Mouse (Mus musculus): ENCODE data around the gene Nrxn3. TPM values are rescaled to one million over a fixed set of nuclear protein-coding genes. Genes with fewer than 3 reads are reported as not detected.

Gene Nrxn3
- total RNA-seq, 1 experiment from 2014 or later = 0.18 TPM

DNA sequence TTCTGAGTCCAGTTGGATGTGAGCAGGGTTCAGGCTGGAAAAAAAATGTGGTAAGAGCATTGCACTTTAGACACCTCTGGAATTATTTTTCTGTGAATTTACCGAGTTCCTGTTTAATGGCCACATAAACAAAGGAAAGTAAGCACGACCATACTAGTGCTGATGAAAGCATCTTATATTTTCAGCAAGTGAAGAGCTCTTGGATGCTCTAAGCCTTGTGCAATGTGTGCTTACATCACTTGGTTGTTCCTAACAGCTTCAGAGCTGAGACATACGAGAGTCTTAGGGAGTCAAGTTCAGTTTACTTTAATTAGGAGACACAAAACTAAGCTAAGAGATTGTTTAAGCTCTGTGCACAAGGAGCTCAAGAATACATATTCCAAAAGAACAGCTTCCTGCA is 1231.0 kb downstream of the Nrxn3 start:
- no peak for DNase-seq

GRCm38 (mm10) chr12:89954441-89955070 is 1231.9 kb downstream of the Nrxn3 start:
- DNase-seq = no peak

- no peak for DNase-seq
These were observed 1240.4 kb downstream of the Nrxn3 start for GRCm38 (mm10) chr12:89963073-89963472.

- DNase-seq = no peak
These were observed 1254.0 kb downstream of the Nrxn3 start for GRCm38 (mm10) chr12:89976648-89977047.

DNA sequence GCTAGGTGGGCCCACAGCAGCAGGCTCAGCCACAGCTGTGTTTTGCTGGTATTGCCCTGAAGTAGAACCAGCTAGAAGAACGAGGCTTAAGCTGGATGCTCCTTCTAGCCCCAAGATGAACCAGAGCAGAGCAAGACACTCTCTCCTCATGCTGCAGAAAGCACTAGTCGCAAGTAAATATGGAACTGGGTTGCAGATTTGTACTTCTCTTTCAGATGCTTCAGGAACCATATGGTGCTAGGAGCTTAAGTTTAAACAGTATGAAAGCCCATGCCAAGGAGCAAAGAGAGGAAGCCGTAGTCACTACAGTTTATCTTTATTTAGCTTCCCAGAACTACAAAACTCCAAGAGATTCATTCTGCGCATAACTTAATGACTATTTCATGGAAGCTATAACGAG is 1254.8 kb downstream of the Nrxn3 start:
- no peak for DNase-seq

DNA sequence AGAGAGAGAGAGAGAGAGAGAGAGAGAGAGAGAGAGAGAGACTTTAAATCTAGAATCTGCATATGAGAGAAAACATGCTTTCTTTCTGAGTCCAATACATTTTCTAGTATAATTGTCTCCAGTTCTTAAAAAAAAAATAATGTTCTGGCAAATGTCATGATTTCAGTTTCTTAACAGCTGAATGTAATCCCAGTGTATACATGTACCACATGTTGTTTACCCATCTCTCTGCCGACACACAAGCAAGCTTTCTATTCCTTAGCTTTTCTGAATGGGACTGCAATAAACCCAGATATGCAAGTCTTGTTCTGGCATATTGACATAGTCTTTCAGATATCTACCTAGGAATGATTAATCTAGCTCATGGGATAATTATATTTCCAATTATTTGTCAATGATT is 1256.5 kb downstream of the Nrxn3 start:
- DNase-seq = no peak

GRCm38 (mm10) chr12:89982445-89982844 is 1259.8 kb downstream of the Nrxn3 start:
- no peak for DNase-seq

DNA sequence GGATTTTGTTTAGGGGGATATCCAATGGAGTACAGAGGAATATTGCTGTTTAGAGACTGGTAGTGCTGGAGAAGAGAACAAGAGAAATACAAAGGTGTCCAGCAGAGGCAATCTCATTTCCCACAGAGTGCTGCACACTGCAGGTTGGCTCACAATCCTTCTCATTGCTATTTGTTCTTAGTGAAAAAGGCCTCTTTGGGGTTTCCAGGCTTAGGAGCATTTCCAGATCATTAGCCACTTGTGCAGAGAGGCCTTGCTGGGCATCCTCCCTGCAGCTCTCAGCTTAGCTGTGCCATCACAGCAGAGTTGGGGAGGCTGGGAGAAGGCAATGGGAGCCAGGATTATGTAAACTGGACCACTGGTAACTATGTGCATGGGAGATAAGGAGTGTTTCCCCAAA is 1260.7 kb downstream of the Nrxn3 start:
- no peak for DNase-seq

DNA sequence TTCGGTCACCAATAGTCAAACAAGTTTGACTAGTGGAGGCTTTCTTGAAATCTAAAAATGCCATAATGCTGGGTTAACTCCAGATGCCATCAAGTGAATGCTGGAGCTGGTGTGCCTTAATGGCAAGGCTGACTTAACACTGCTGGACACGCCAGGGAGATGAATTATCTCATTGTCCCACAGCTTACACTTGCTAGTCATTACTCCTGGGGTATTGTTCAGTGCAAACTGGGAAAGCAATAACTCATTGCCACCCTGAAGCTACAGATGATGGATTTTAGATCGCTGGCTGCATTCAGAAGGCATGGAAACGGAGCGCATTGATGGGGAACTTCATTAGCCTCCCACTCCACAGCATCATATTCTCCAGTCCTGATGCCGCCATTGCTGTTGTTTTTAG is 1263.5 kb downstream of the Nrxn3 start:
- no peak for DNase-seq

- no peak for DNase-seq
These were observed 1270.6 kb downstream of the Nrxn3 start for GRCm38 (mm10) chr12:89993273-89993672.

DNA sequence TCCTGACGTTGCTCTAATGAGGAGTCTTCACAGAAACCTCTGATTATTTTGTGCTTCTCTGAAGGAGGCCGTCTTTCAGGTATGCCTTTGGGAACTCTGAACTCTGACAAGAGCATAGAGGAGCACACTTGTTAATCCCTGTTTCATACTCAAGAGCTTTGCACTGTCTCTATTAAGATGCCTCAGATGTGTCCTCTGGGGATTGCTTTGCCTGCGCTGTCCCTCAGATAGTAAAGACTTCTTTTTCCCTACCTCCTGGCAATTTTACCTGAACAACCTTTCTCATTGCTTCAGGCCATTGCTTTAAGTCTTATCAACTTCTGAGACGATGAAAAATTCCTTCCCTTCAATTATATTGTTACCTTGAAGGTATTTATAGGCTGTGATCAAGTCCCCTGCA is 1272.7 kb downstream of the Nrxn3 start:
- no peak for DNase-seq

DNA sequence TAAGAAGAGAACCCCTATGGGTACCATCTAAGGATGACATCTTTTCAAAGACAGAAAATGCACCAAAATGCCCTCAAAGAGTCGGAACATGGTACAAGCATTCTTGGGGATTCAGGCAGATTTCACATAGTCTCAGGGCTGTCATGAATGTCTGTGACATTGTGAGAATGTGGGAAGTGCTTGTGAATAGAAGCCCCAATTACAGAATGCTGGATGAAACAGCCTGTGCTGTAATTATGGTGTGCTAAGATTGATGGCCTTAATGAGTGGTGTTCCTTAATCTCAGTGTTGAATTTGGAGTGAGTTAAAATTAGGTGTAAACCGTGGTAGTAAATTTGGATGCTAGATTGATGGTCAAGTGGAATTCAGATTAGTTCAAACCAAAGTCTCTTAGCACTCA is 1287.6 kb downstream of the Nrxn3 start:
- DNase-seq = no peak

- DNase-seq = no peak
These were observed 1291.3 kb downstream of the Nrxn3 start for GRCm38 (mm10) chr12:90013958-90014357.

GRCm38 (mm10) chr12:90027023-90027422 is 1304.3 kb downstream of the Nrxn3 start:
- DNase-seq = peak; percentile 1

DNA sequence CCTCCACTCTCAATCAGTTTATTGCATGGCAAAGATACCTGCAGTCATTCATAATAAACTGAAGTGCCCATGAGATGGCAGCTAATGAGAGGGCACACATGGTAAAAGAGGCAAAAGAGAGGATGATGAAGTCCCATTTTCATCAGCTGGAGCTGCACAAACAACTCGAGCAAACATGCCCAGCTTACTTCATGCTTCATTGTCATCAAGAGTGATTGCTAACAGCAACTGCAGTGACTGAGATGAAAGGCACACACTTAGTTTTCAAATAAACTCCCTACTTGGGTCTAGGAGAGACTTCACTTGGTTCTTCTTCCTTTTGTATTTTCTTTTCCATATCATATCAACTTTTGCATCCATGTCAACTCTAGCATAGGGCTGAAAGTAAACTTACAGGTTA is 1318.4 kb downstream of the Nrxn3 start:
- DNase-seq = no peak

DNA sequence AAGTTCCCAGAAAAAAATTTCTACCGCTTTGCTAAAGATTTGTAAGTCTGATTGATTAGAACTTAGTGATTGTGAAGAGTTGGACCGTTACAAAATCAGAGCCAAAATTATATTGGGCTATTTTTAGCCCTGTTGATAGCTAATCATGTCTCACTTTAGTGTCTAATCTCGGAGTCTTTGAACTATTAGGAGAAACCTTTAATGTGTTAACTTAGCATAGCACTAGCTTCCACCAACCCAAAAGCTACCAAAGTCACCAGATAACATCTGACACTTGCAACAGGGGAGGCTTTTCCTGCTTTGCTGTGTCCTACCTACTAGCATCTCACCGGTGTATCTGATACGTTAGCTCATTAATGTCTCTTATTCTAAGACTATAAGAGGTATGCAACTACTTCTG is 1333.6 kb downstream of the Nrxn3 start:
- DNase-seq = no peak

- no peak for DNase-seq
These were observed 1337.1 kb downstream of the Nrxn3 start for GRCm38 (mm10) chr12:90059786-90060185.

DNA sequence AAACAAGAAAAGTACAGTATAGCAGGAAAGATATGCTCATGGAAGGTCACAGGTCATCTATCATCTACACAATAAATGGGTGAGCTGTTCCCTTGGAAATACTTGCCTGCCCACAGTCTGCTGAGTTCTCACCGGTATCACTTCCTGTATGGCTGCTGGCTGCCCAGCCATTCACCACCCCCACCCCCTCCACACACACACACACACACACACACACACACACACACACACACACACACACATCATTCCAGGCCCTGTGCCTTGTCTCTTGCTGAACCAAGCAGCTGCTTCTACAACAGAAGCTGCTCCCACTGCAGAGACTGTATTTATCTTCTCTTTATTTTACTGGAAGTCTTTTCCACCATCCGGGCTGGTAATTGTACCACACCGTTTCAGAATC is 1338.6 kb downstream of the Nrxn3 start:
- no peak for DNase-seq

DNA sequence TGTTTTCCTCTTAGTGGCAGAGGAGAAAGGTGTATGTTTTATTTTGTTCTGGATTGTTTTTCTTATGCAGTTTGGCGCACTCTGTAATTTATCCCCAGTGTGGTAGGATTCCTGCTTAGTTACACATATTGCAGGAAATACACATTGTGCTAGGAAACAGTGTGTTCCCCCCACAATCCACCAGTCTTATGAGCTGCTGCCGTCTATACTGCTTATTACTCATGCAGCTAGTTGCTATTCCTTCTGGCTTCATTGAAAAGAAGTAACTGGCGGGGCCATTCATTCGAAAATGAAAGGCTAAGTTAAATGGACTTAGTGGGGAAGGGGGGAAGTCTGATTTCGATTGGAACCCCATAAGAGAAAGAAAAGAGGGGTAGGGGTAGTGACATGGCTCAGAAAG is 1339.5 kb downstream of the Nrxn3 start:
- DNase-seq = no peak

DNA sequence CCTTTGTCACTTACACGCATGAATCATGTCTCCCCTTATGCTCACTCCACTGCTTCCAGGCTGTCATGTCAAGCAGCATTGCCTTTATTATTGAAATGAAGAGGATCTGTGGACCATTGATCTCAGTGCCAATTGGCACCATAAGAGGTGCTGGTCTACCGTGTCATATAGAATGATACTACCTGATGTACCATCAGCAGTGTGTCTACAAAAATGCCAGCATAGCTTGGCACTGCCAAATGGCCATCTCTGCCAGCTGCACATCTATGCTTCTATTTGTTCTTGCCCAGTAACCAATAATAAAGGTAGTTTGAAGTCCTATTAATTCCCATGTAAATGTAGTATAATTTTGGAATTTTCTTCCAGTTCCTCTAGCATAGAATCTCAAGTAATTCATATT is 1340.8 kb downstream of the Nrxn3 start:
- DNase-seq = no peak

DNA sequence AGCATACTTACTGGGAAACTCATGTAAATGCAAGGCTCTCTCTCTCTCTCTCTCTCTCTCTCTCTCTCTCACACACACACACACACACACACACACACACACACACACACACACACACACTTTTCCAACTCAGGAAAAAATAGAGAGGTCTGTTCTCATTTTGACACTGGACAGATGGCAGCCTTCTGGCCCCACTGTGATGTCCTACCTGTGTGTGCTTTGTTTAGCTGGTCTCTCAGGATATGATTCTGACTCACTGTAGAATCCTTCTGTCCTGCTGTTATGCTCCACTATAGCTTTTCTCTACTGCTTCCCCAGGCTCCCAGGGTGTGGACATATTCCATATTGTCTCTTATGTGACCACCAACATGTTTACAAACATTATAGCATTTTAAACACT is 1363.2 kb downstream of the Nrxn3 start:
- no peak for DNase-seq

- DNase-seq = no peak
These were observed 1373.1 kb downstream of the Nrxn3 start for GRCm38 (mm10) chr12:90095754-90096153.

- no peak for DNase-seq
These were observed 1390.7 kb downstream of the Nrxn3 start for GRCm38 (mm10) chr12:90113351-90113791.

GRCm38 (mm10) chr12:90131927-90132869 is 1409.5 kb downstream of the Nrxn3 start:
- no peak for DNase-seq
